Mouse (Mus musculus): ENCODE data around the gene Hikeshi. TPM values are rescaled to one million over a fixed set of nuclear protein-coding genes. Genes with fewer than 3 reads are reported as not detected.
A peak's percentile ranks its signal among the peaks of the same experiment; 100 is the strongest.

Gene Hikeshi
- 100 to 1,000 TPM; 127 to 172 (median 151) TPM for total RNA-seq (2022)

GRCm38 (mm10) chr7:89940571-89941463, at the start of gene Hikeshi:
Gene Hikeshi, minus strand, starts transcription at chr7:89941204.
- peak; percentile 86 to 90 for DNase-seq (ENCODE audit: low spot score in 2 of 2)

- no peak for DNase-seq (ENCODE audit: low spot score in 2 of 2)
Observed at GRCm38 (mm10) chr7:89984421-89984820, 43.4 kb upstream of the Hikeshi start.

- DNase-seq (ENCODE audit: low spot score in 2 of 2): no peak
Observed at GRCm38 (mm10) chr7:89983441-89983840, 42.4 kb upstream of the Hikeshi start.

- no peak for DNase-seq (ENCODE audit: low spot score in 2 of 2)
Observed at GRCm38 (mm10) chr7:89981557-89981956, 40.6 kb upstream of the Hikeshi start.

GRCm38 (mm10) chr7:89980485-89981422, 39.8 kb upstream of the Hikeshi start, which contains the start of gene Eed:
Gene Eed, minus strand, starts transcription at chr7:89980983.
- DNase-seq (ENCODE audit: low spot score in 2 of 2): peak; percentile 86 to 90

GRCm38 (mm10) chr7:89980133-89980484, 39.1 kb upstream of the Hikeshi start:
- no peak for DNase-seq (ENCODE audit: low spot score in 2 of 2)

- DNase-seq (ENCODE audit: low spot score in 2 of 2): no peak
Observed at GRCm38 (mm10) chr7:89979432-89980130, 38.6 kb upstream of the Hikeshi start.

GRCm38 (mm10) chr7:89976796-89977195, 35.8 kb upstream of the Hikeshi start:
- DNase-seq (ENCODE audit: low spot score in 2 of 2): no peak

GRCm38 (mm10) chr7:89975571-89975970, 34.6 kb upstream of the Hikeshi start:
- DNase-seq (ENCODE audit: low spot score in 2 of 2): no peak

- DNase-seq (ENCODE audit: low spot score in 2 of 2): no peak
Observed at GRCm38 (mm10) chr7:89967235-89967634, 26.2 kb upstream of the Hikeshi start.

- DNase-seq (ENCODE audit: low spot score in 2 of 2): no peak
Observed at GRCm38 (mm10) chr7:89966771-89967170, 25.8 kb upstream of the Hikeshi start.

- no peak for DNase-seq (ENCODE audit: low spot score in 2 of 2)
Observed at GRCm38 (mm10) chr7:89963135-89963534, 22.1 kb upstream of the Hikeshi start.

GRCm38 (mm10) chr7:89957300-89957699, 16.3 kb upstream of the Hikeshi start:
- no peak for DNase-seq (ENCODE audit: low spot score in 2 of 2)

- no peak for DNase-seq (ENCODE audit: low spot score in 2 of 2)
Observed at GRCm38 (mm10) chr7:89954261-89954660, 13.3 kb upstream of the Hikeshi start.

GRCm38 (mm10) chr7:89949403-89949802, 8.4 kb upstream of the Hikeshi start:
- no peak for DNase-seq (ENCODE audit: low spot score in 2 of 2)

- DNase-seq (ENCODE audit: low spot score in 2 of 2): peak in 1 of 2 experiments; percentile 16
Observed at GRCm38 (mm10) chr7:89948026-89948425, 7.0 kb upstream of the Hikeshi start.

GRCm38 (mm10) chr7:89939497-89940353, 1.3 kb downstream of the Hikeshi start:
- no peak for DNase-seq (ENCODE audit: low spot score in 2 of 2)

GRCm38 (mm10) chr7:89923441-89924180, 17.4 kb downstream of the Hikeshi start:
- no peak for DNase-seq (ENCODE audit: low spot score in 2 of 2)

GRCm38 (mm10) chr7:89917776-89918175, 23.2 kb downstream of the Hikeshi start:
- DNase-seq (ENCODE audit: low spot score in 2 of 2): no peak

- no peak for DNase-seq (ENCODE audit: low spot score in 2 of 2)
Observed at GRCm38 (mm10) chr7:89916711-89917110, 24.3 kb downstream of the Hikeshi start.

Measured in gastrocnemius, adult 8-10 months (tissue).